Mouse (Mus musculus) MN1 (cell line): ENCODE measurements at regions not wholly inside any gene's neighbourhood (a gene's known extent, or its start where the extent isn't known, plus 50 kb on each side); places are given as distances from the start of the nearest gene placed in this dataset.

Source experiments
- DNase-seq: peaks from one replicate; pipeline ENCODE4 v3.0.0-alpha.2; 2016; ENCODE audit warnings: low spot score

GRCm38 (mm10) chr1:186376906-186377623 lies 260.0 kb upstream of the Lyplal1 start:
- no peak for DNase-seq

GRCm38 (mm10) chr1:186374009-186374649 lies 257.0 kb upstream of the Lyplal1 start:
- DNase-seq = no peak

GRCm38 (mm10) chr1:186373386-186373785 lies 256.3 kb upstream of the Lyplal1 start:
- DNase-seq = peak; percentile 37

- DNase-seq = no peak
Measured at GRCm38 (mm10) chr1:186372770-186373353, 255.8 kb upstream of the Lyplal1 start.

- no peak for DNase-seq
Measured at GRCm38 (mm10) chr1:186363356-186363755, 246.2 kb upstream of the Lyplal1 start.

GRCm38 (mm10) chr1:186358011-186358670 lies 241.0 kb upstream of the Lyplal1 start:
- peak; percentile 41 for DNase-seq

GRCm38 (mm10) chr1:186354742-186355141 lies 237.6 kb upstream of the Lyplal1 start:
- peak; percentile 19 for DNase-seq

- no peak for DNase-seq
Measured at GRCm38 (mm10) chr1:186354072-186354471, 237.0 kb upstream of the Lyplal1 start.

- DNase-seq = no peak
Measured at GRCm38 (mm10) chr1:186350381-186350780, 233.3 kb upstream of the Lyplal1 start.

- no peak for DNase-seq
Measured at GRCm38 (mm10) chr1:186349966-186350365, 232.9 kb upstream of the Lyplal1 start.

- DNase-seq = no peak
Measured at GRCm38 (mm10) chr1:186347413-186348147, 230.5 kb upstream of the Lyplal1 start.

GRCm38 (mm10) chr1:186345449-186345848 lies 228.3 kb upstream of the Lyplal1 start:
- DNase-seq = no peak

GRCm38 (mm10) chr1:186342931-186343506 lies 225.9 kb upstream of the Lyplal1 start:
- no peak for DNase-seq

GRCm38 (mm10) chr1:186342391-186342790 lies 225.3 kb upstream of the Lyplal1 start:
- peak; percentile 13 for DNase-seq

GRCm38 (mm10) chr1:186341878-186342277 lies 224.8 kb upstream of the Lyplal1 start:
- DNase-seq = peak; percentile 50

- no peak for DNase-seq
Measured at GRCm38 (mm10) chr1:186340701-186341100, 223.6 kb upstream of the Lyplal1 start.

GRCm38 (mm10) chr1:186317285-186317684 lies 200.2 kb upstream of the Lyplal1 start:
- DNase-seq = no peak

GRCm38 (mm10) chr1:186314180-186314579 lies 197.1 kb upstream of the Lyplal1 start:
- no peak for DNase-seq

- no peak for DNase-seq
Measured at GRCm38 (mm10) chr1:186312698-186313097, 195.6 kb upstream of the Lyplal1 start.

- DNase-seq = no peak
Measured at GRCm38 (mm10) chr1:186312008-186312407, 194.9 kb upstream of the Lyplal1 start.

GRCm38 (mm10) chr1:186307627-186308026 lies 190.5 kb upstream of the Lyplal1 start:
- DNase-seq = no peak

- no peak for DNase-seq
Measured at GRCm38 (mm10) chr1:186297464-186297863, 180.4 kb upstream of the Lyplal1 start.
